Mouse (Mus musculus): ENCODE measurements around the gene Spo11. TPM values are rescaled to one million over a fixed set of nuclear protein-coding genes. Genes with fewer than 3 reads are reported as not detected.

Gene Spo11
- total RNA-seq, 2 experiments from 2014 or later = 0.11 TPM; not detected in 1

- no peak for DNase-seq
- intact Hi-C loops (cut with DNase I; ENCODE audit: low total_unique reads) = loop anchor here (2.0 kb wide), 1 partner anchor 92 kb away; no protein-coding TSS in a partner anchor
Measured at GRCm38 (mm10) chr2:172998478-172998877, 21.0 kb downstream of the Spo11 start.

DNA sequence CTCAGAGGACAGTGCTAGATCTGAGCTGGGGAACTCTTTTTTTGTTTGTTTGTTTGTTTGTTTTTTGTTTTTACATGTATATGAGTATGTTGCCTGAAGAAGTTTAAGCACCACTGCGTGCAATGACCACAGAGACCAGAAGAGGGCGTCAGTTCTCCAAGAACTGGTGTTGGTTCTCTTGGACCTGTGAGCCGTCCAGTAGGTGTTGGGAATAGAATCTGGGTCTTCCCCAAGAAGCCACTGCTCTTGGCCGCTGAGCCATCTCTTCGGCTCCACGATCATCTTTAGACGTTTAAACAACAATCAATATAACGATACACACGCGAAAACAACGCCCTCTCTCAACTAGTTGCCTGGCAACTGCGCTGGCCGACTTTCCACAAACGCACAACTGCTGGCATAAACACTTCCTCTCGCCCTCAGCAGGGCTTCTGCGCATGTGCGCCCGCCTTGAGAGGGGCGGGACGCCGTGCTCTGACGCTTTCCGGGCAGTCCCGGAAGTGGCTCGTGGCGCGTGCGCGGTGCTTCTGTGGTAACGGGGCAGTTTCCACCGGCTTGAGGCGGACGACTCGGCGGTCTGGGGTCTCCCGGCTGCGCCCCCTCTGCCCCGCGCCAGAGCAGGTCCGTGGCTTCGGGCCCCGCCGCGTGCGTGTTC, 22.3 kb downstream of the Spo11 start, which contains the start of gene Rae1:
Rae1 (plus strand) TSS at position 488 of the 655 bp plus-strand sequence.
- peak; percentile 98 for DNase-seq
- intact Hi-C loops (cut with DNase I; ENCODE audit: low total_unique reads) = loop anchor here (2.0 kb wide), 1 partner anchor 91 kb away; no protein-coding TSS in a partner anchor

DNA sequence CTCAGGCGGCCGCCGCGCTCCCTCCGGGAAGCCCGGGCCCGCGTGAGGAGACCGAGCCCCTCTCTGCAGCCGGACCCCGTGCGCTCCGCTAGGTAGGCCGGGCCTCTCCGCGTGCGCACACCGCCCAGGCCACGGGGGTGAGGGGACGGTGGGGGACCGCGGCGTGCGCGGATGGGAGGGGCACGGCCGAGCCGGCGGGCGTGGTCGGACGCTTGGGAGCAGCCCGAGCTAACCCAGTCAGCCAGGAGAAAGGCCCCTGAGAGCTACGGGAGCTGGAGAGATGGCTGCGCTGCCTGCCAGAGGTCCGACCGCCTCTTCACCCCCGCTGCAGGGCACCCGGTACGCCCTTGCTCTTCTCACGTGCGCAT, 22.8 kb downstream of the Spo11 start:
- intact Hi-C loops (cut with DNase I; ENCODE audit: low total_unique reads) = no loop called here
- DNase-seq = peak; percentile 72

- intact Hi-C loops (cut with DNase I; ENCODE audit: low total_unique reads) = no loop called here
- DNase-seq = no peak
Measured at GRCm38 (mm10) chr2:173000921-173001320, 23.4 kb downstream of the Spo11 start.

- no peak for DNase-seq
- intact Hi-C loops (cut with DNase I; ENCODE audit: low total_unique reads) = no loop called here
Measured at GRCm38 (mm10) chr2:173003737-173004136, 26.2 kb downstream of the Spo11 start.

DNA sequence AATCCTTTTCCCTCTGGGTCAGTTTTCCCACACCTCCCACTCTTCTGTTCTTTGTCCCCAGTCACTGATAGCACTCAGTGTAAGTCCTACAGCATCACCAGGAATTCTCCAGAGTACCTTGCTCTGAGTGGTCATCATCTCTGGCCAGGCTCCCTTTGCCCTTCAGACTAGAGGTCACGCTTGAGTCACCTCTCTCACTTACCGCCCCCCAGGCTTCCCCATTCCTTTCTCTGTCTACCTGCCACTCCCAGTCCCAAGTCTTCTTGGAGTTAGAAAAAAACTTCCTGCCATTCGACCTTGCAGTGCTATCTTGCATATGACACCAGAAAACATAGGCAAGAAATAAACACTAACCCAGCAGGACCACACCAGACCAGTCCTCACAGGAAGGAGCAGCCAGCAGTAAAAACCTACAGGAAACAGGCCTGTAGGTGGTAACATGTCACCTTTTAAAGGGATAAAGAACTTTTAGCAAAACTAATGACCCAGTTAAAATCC, 32.8 kb downstream of the Spo11 start:
- DNase-seq = no peak
- intact Hi-C loops (cut with DNase I; ENCODE audit: low total_unique reads) = no loop called here

DNA sequence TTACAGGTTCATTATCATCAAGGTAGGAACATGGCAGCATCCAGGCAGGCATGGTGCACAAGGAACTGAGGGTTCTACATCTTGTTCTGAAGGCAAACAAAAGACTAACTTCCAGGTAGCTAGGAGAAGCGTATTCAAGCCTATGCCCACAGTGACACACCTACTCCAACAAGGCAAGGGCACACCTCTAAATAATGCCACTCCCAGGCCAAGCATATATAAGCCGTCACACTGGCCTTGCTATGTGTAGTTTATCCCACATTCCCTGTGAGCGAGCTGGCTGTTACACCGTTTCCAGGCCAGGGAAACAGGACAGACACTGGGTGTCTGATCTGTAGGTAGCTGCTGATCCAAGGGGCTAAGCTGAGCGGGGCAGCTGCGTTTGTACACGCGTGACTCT, 33.9 kb downstream of the Spo11 start:
- intact Hi-C loops (cut with DNase I; ENCODE audit: low total_unique reads) = no loop called here
- DNase-seq = no peak

GRCm38 (mm10) chr2:173014741-173015287, 37.3 kb downstream of the Spo11 start:
- intact Hi-C loops (cut with DNase I; ENCODE audit: low total_unique reads) = no loop called here
- DNase-seq = no peak

- intact Hi-C loops (cut with DNase I; ENCODE audit: low total_unique reads) = no loop called here
- DNase-seq = no peak
Measured at GRCm38 (mm10) chr2:173017940-173018339, 40.4 kb downstream of the Spo11 start.

GRCm38 (mm10) chr2:173018618-173019017, 41.1 kb downstream of the Spo11 start:
- intact Hi-C loops (cut with DNase I; ENCODE audit: low total_unique reads) = no loop called here
- DNase-seq = peak; percentile 58

DNA sequence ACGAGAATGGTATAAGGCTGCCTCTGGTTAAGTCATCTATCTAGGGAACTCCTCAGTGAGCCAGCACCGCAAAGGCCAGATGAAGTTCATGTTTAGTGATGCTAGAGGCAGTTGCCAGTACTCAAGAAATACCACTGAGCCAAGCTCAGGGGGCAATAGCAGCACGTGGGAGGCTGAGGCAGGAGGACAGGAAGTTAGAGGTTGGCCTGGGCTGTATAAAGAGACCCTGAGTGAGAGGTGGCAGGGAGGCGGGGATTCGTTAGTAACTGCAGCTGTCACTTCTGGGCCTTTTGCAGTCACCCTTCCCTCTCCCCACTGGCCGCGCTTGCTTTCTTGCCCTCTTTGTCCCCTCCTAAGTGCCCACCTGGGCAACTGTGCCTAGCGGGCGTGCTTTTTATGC, 41.8 kb downstream of the Spo11 start:
- no peak for DNase-seq
- intact Hi-C loops (cut with DNase I; ENCODE audit: low total_unique reads) = no loop called here

DNA sequence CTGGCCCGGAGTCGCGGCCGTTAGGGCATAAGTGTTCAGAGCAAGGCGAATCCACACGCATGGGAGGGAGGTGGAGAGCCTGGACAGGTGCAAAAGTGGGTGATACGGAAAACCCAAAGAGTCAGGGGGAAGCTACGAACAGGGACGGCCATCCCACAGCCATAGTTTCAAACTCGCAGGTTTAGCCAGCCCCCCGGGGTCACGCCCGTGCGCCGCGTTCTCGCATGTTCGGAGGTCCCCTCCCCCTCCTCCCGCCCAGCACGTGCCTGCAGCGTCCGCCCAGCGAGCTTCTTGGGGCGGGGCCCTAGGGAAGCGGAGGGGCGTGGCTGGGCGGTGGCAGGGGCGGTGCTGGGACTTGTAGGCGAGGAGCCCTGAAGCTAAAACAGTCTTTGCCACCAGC, 42.3 kb downstream of the Spo11 start:
- intact Hi-C loops (cut with DNase I; ENCODE audit: low total_unique reads) = no loop called here
- DNase-seq = peak; percentile 90

GRCm38 (mm10) chr2:173020430-173020829, 42.9 kb downstream of the Spo11 start, which contains the start of gene Rbm38:
TSS of gene Rbm38 (plus strand) at chr2:173020498.
- intact Hi-C loops (cut with DNase I; ENCODE audit: low total_unique reads) = no loop called here
- DNase-seq = no peak

- intact Hi-C loops (cut with DNase I; ENCODE audit: low total_unique reads) = no loop called here
- DNase-seq = peak; percentile 93
Measured at GRCm38 (mm10) chr2:173021633-173022055, 44.1 kb downstream of the Spo11 start.

DNA sequence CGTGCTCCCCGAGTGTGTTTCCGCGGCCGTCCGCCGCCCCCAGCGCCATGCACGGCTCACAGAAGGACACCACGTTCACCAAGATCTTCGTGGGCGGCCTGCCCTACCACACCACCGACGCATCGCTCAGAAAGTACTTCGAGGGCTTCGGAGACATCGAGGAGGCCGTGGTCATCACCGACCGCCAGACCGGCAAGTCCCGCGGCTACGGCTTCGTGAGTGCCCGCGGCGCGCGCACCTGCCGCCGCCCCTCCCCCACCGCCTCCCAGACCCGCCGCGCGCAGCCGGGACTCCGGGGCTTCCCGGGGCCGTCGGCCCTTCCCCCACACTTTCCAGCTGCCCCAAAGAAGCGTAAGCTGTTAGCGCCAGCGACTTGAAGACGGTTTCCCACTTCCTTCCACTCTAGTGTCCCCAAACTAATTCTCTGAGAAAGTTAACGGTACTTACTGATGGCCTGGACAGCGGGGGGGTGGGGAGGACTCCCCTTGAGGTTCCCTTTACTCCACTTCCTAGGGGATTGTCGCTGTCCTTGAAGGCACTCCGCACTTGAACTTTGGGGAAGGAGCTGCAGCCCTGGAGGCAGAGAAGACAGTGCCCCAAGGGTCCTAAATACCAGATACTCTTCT, 44.7 kb downstream of the Spo11 start:
- intact Hi-C loops (cut with DNase I; ENCODE audit: low total_unique reads) = no loop called here
- peak; percentile 47 for DNase-seq

DNA sequence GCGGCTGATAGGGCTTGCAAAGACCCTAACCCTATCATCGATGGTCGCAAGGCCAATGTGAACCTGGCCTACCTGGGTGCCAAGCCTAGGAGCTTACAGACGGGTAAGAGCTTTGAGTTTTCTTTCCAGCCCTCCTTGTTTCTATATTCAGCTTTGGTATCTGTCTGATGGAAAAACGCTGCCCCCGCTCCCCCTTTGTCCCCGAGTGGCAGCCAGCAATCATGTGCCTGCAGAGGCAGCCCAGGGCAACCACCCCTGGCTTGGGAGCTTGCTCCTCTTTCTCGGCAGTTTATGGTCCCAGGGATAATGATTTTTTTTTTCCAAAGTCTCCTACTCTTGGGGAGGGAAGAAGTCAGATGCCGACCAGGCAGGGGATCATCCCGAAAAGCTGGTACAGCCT, 45.3 kb downstream of the Spo11 start:
- intact Hi-C loops (cut with DNase I; ENCODE audit: low total_unique reads) = no loop called here
- no peak for DNase-seq

GRCm38 (mm10) chr2:173023371-173023851, 45.9 kb downstream of the Spo11 start:
- no peak for DNase-seq
- intact Hi-C loops (cut with DNase I; ENCODE audit: low total_unique reads) = no loop called here

DNA sequence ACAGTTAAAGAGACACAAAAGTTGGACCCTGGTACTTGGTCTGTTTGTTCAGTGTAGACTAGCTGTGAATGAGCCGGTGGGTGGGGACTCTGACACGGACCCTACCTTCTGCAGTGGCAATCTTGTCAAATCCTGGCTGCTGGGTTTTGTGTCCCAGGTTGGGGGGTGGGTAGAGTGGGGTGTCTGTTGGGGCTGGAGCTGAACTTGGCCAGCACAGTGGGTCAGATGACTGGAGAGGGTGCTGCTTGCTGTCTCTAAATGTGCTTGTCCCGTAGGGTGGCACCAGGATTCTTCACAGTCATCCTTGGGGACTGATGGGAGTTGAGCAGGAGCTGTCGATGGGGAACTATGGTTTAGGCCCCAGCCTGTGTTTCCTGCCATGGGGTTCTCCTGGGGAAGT, 46.5 kb downstream of the Spo11 start:
- DNase-seq = no peak
- intact Hi-C loops (cut with DNase I; ENCODE audit: low total_unique reads) = no loop called here

GRCm38 (mm10) chr2:173024392-173024791, 46.9 kb downstream of the Spo11 start:
- no peak for DNase-seq
- intact Hi-C loops (cut with DNase I; ENCODE audit: low total_unique reads) = no loop called here

GRCm38 (mm10) chr2:173024938-173025337, 47.4 kb downstream of the Spo11 start:
- intact Hi-C loops (cut with DNase I; ENCODE audit: low total_unique reads) = no loop called here
- DNase-seq = peak; percentile 43

- DNase-seq = no peak
- intact Hi-C loops (cut with DNase I; ENCODE audit: low total_unique reads) = no loop called here
Measured at GRCm38 (mm10) chr2:173026286-173026685, 48.8 kb downstream of the Spo11 start.
